Mouse (Mus musculus) hindbrain, embryonic 12.5 days (tissue): ENCODE results near the gene Mettl7a3. TPM values are rescaled to one million over a fixed set of nuclear protein-coding genes. Genes with fewer than 3 reads are reported as not detected.
"Not testable (repeated sequence)": the region's sequence is repeated elsewhere in the genome, so short reads cannot be mapped to it uniquely, and the experiment has no call there.

Source experiments
- ATAC-seq: fragments of 200-750 bp; cut with Nextera tagmentation; 2 replicates; pipeline ENCODE4 v1.8.0; 2017; ENCODE audit warnings: moderate TSS enrichment; ENCODE audit not compliant: low FRiP score
- H3K27ac ChIP-seq: fragments of 300-500 bp; sonication (generic); 2 replicates; pipeline ENCODE4 v1.5.1; 2016; ENCODE audit warnings: mild to moderate bottlenecking
- H3K27me3 ChIP-seq: fragments of 300-500 bp; sonication (generic); 2 replicates; pipeline ENCODE4 v1.6.1; 2016; ENCODE audit warnings: mild to moderate bottlenecking
- H3K36me3 ChIP-seq: fragments of 300-500 bp; sonication (generic); 2 replicates; pipeline ENCODE4 v1.6.1; 2016; ENCODE audit warnings: mild to moderate bottlenecking
- H3K4me1 ChIP-seq: fragments of 300-500 bp; sonication (generic); 2 replicates; pipeline ENCODE4 v1.6.1; 2016
- H3K4me2 ChIP-seq: fragments of 300-500 bp; sonication (generic); replicated peaks from 2 replicates; pipeline ENCODE4 v1.6.1; 2016; ENCODE audit warnings: mild to moderate bottlenecking
- H3K4me3 ChIP-seq: fragments of 300-500 bp; sonication (generic); 2 replicates; pipeline ENCODE4 v1.5.1; 2016; ENCODE audit warnings: mild to moderate bottlenecking
- H3K9ac ChIP-seq: fragments of 300-500 bp; sonication (generic); 2 replicates; pipeline ENCODE4 v1.6.1; 2016; ENCODE audit warnings: mild to moderate bottlenecking, moderate library complexity
- H3K9me3 ChIP-seq: fragments of 300-500 bp; sonication (generic); replicated peaks from 2 replicates; pipeline ENCODE4 v1.6.1; 2016; ENCODE audit warnings: mild to moderate bottlenecking
- WGBS: fragments of 180-500 bp; shearing (Covaris S2); methylation state at CpG from one replicate; pipeline ENCODE4 v1.1.7; 2016; 5-methylcytosine and 5-hydroxymethylcytosine counted together
- polyA plus RNA-seq: library from polyadenylated mRNA; unstranded; fragments of >200 nt; fragmentation: Nextera tagmentation; extraction: Ambion mirVana; gene quantifications from 2 replicates; pipeline ENCODE4 v1.2.1, GENCODE M21; 2016

Mettl7a3 gene
- polyA plus RNA-seq, 1 experiment from 2014 or later = 0.17 TPM

DNA sequence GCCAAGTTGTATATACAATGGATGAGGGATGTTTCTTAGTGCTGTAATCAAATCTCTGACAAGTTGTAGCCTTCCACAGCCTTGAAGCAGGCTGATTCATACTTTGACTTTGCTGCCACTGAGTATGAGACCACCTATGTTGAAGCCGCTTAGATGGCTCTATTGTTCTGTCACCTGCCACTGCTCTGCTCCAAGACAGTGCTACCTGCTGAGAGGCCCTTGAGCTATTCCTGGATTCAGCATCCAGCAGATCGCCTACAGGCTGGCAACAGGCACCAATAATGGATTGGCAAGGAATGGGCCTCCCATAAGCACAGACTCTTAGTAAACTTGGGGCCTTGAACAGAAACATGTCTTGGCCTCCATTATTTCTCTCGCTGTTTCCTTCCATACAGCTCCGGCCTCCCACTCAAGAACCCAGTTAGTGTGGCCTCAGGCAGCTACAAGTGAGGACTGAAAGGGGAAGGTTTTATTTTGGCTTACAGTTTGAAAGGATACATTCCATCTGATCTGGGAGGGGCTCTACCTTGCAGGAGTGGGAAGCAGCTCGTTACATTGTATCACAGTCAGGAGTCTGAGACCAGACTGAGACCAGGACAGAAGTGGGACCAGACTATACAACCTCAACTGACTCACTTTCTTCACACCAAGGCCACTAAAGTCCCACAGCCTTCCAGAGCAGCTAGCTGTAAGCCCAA, 20.1 kb upstream of the Mettl7a3 start:
- 0 out of 2 replicates have a peak, but pooled peaks cover 5% of the 10 kb centered on the region for H3K36me3 ChIP-seq
- H3K27me3 ChIP-seq = no peaks in the 10 kb centered on the region
- no peak overlapping the region for H3K4me3 ChIP-seq
- no peak for ATAC-seq
- H3K4me1 ChIP-seq = no peaks in the 10 kb centered on the region
- no peak overlapping the region for H3K9ac ChIP-seq
- H3K4me2 ChIP-seq = no peak overlapping the region
- WGBS = 85% methylated on average over 5 of the region's 5 CpGs
- no peaks in the 10 kb centered on the region for H3K9me3 ChIP-seq
- H3K27ac ChIP-seq = no peak overlapping the region

- ATAC-seq, H3K36me3 ChIP-seq, H3K4me1 ChIP-seq, H3K4me2 ChIP-seq, H3K4me3 ChIP-seq, H3K27me3 ChIP-seq, H3K27ac ChIP-seq, H3K9me3 ChIP-seq, H3K9ac ChIP-seq: not testable (repeated sequence)
- 83% methylated on average over 4 of the region's 4 CpGs for WGBS
These were observed 16.6 kb upstream of the Mettl7a3 start for GRCm38 (mm10) chr15:100318014-100318671.

GRCm38 (mm10) chr15:100319884-100320283, 14.8 kb upstream of the Mettl7a3 start:
- Histone ChIP-seq H3K4me1 (no peaks in the 10 kb centered on the region), H3K4me3 (no peak overlapping the region), H3K36me3 (no peaks in the 10 kb centered on the region), H3K9me3 (no peaks in the 10 kb centered on the region), H3K27me3 (no peaks in the 10 kb centered on the region), H3K9ac (no peak overlapping the region), H3K27ac (no peak overlapping the region), H3K4me2 (no peak overlapping the region)
- no peak for ATAC-seq
- 84% methylated on average over 1 of the region's 1 CpGs for WGBS

- H3K4me3 ChIP-seq = no peak overlapping the region
- no peaks in the 10 kb centered on the region for H3K4me1 ChIP-seq
- no peaks in the 10 kb centered on the region for H3K36me3 ChIP-seq
- no peaks in the 10 kb centered on the region for H3K27me3 ChIP-seq
- WGBS = 80% methylated on average over 9 of the region's 9 CpGs
- H3K27ac ChIP-seq = no peak overlapping the region
- H3K9me3 ChIP-seq = no peaks in the 10 kb centered on the region
- no peak for ATAC-seq
- H3K4me2 ChIP-seq = no peak overlapping the region
- H3K9ac ChIP-seq = no peak overlapping the region
These were observed 14.3 kb upstream of the Mettl7a3 start for GRCm38 (mm10) chr15:100320295-100320905.

DNA sequence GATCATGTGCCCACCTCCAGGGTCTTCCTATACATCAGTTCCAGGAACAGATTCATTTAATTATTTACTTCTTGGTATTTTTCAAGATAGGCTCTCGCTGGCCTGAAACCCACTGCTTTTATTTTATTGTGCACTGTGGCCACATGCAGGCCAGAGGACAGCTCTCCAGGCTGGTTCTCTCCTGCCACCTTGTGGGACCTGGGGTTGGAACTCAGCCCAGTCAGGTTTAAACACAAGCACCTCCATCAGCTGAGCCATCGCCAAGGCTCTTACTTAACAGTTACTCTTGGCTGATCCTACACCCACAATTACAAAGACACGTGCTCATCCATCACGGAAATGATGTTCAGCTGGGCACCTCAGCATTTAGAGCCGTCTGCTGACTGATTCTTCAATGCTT, 13.6 kb upstream of the Mettl7a3 start:
- Histone ChIP-seq H3K4me3 (no peak overlapping the region), H3K4me1 (no peaks in the 10 kb centered on the region), H3K27me3 (no peaks in the 10 kb centered on the region), H3K9ac (no peak overlapping the region), H3K4me2 (no peak overlapping the region), H3K27ac (no peak overlapping the region), H3K9me3 (no peaks in the 10 kb centered on the region), H3K36me3 (no peaks in the 10 kb centered on the region)
- 60% methylated on average over 5 of the region's 5 CpGs for WGBS
- ATAC-seq = no peak

DNA sequence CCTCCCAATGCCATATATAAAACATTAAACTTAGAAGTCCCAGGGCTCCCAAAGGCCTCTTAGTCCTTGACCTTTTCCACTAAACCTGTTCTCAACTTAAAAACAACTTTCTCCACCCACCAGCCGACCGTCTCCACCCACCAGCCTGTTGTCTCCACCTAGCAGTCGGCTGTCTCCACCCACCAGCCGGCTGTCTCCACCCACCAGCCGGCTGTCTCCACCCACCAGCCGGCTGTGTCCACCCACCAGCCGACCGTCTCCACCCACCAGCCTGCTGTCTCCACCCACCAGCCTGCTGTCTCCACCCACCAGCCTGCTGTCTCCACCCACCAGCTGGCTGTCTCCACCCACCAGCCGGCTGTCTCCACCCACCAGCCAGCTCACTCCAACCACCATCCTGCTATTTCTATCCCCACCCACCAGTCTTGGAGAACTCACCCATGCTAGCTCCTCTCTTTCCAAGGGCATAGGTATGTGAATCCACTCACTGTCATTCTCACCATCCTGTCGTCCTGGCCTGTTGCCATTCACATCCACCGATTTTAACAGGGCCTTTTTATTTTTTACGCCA, 10.6 kb upstream of the Mettl7a3 start:
- Histone ChIP-seq H3K4me3 (no peak overlapping the region), H3K27ac (no peak overlapping the region), H3K9ac (no peak overlapping the region), H3K4me1 (no peaks in the 10 kb centered on the region), H3K36me3 (no peaks in the 10 kb centered on the region), H3K9me3 (no peaks in the 10 kb centered on the region), H3K27me3 (no peaks in the 10 kb centered on the region), H3K4me2 (no peak overlapping the region)
- no peak for ATAC-seq
- WGBS = 73% methylated on average over 12 of the region's 12 CpGs

DNA sequence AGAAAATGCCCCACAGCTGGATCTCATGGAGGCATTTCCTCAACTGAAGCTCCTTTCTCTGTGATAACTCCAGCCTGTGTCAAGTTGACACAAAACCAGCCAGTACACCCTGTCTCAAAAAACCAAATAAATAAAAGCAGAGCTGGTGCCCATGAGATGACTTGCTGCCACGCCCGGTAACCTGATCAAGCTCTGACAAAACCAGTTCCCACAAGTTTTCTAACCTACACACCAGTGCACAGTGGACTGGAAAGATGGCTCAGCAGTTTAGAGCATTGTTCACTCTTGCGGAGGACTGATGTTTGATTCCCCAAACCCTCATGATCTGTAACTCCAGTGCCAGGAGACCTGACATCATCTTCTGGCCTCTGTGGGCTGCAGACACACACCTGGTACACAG, 9.5 kb upstream of the Mettl7a3 start:
- H3K9me3 ChIP-seq = no peaks in the 10 kb centered on the region
- H3K4me2 ChIP-seq = no peak overlapping the region
- no peaks in the 10 kb centered on the region for H3K27me3 ChIP-seq
- 96% methylated on average over 3 of the region's 3 CpGs for WGBS
- H3K27ac ChIP-seq = no peak overlapping the region
- H3K4me3 ChIP-seq = no peak overlapping the region
- H3K4me1 ChIP-seq = no peaks in the 10 kb centered on the region
- H3K9ac ChIP-seq = no peak overlapping the region
- ATAC-seq = no peak
- no peaks in the 10 kb centered on the region for H3K36me3 ChIP-seq

DNA sequence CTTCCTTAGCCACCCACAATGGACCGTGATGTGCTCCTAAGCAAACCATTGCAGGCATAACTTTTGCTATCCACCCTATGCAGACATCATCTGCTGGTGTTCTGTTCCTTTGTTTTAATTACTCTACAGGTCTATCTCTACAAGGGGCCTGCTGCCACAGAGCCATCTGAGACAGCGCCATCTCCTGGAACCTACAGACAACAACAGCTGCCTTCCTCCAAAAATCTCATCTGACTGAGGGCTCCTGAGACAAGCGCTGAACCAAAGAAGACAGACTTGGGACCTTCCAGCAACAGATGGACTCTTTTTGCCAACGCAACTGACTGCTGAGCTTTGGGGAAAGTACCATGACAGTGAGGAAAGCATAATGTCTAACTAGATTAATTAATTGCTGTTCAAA, 6.6 kb upstream of the Mettl7a3 start:
- H3K9ac ChIP-seq, H3K9me3 ChIP-seq, H3K27me3 ChIP-seq, H3K36me3 ChIP-seq, ATAC-seq, H3K4me1 ChIP-seq, H3K4me3 ChIP-seq, H3K4me2 ChIP-seq, H3K27ac ChIP-seq: not testable (repeated sequence)
- 76% methylated on average over 4 of the region's 4 CpGs for WGBS

GRCm38 (mm10) chr15:100329336-100329735, 5.4 kb upstream of the Mettl7a3 start:
- not testable (repeated sequence) for H3K9ac ChIP-seq, H3K9me3 ChIP-seq, H3K4me1 ChIP-seq, H3K4me3 ChIP-seq, H3K27me3 ChIP-seq, H3K36me3 ChIP-seq, H3K4me2 ChIP-seq, ATAC-seq, H3K27ac ChIP-seq
- 56% methylated on average over 10 of the region's 10 CpGs for WGBS

DNA sequence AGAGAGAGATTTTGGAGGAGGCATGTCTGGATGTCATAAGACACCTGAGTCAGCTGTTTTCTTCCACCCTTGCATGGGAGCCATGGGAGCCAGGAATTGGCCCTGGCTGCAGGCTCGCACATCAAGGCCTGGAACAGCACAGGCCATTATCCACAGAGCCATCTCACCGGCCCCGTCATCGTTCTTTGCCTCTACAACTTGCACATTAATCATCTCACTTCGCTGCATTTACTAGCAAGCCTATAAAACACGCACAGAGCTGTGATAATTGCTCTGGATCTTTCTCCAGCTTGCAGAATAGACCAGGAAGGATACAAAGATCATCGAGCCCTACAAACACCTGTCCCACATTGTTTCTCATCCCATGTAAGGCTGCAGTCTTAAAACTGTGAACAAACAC, 4.0 kb upstream of the Mettl7a3 start:
- H3K9me3 ChIP-seq = no peaks in the 10 kb centered on the region
- ATAC-seq = no peak
- no peak overlapping the region for H3K4me3 ChIP-seq
- no peaks in the 10 kb centered on the region for H3K27me3 ChIP-seq
- H3K4me1 ChIP-seq = no peaks in the 10 kb centered on the region
- H3K27ac ChIP-seq = no peak overlapping the region
- no peak overlapping the region for H3K4me2 ChIP-seq
- WGBS = 70% methylated on average over 7 of the region's 7 CpGs
- H3K36me3 ChIP-seq = no peaks in the 10 kb centered on the region
- H3K9ac ChIP-seq = no peak overlapping the region

- not testable (repeated sequence) for ATAC-seq, H3K4me3 ChIP-seq, H3K9me3 ChIP-seq, H3K4me2 ChIP-seq, H3K27me3 ChIP-seq, H3K27ac ChIP-seq, H3K9ac ChIP-seq, H3K36me3 ChIP-seq, H3K4me1 ChIP-seq
- WGBS = 39% methylated on average over 2 of the region's 10 CpGs
These were observed 2.4 kb upstream of the Mettl7a3 start for GRCm38 (mm10) chr15:100332077-100332961.

DNA sequence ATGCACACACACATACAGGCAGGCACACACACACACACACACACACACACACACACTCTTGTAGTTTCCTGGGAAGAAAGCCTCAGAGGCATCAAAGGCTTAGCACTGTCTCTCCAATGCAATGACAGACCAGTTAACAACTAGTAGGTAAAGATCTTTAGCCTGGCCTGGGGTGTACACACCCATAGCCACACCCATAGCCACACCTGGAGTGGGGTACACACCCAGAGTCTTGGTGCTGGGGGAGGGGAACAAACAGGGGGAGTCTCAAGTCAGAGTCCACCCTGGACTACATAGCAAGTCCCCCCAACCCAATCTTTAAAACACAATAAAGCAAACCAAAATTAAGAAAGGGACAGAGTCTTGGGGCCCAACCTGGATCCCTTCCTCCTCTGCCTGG, 2.6 kb downstream of the Mettl7a3 start:
- H3K9me3 ChIP-seq, H3K4me2 ChIP-seq, H3K27ac ChIP-seq, H3K4me3 ChIP-seq, H3K27me3 ChIP-seq, H3K36me3 ChIP-seq, H3K9ac ChIP-seq, ATAC-seq, H3K4me1 ChIP-seq: not testable (repeated sequence)
